Mouse (Mus musculus) forebrain, embryonic 14.5 days (tissue): ENCODE data around the gene Sgsh. TPM values are rescaled to one million over a fixed set of nuclear protein-coding genes. Genes with fewer than 3 reads are reported as not detected.

ENCODE experiments used
- ATAC-seq: fragments of 200-750 bp; cut with Nextera tagmentation; 2 replicates; pipeline ENCODE4 v1.8.0; 2017; ENCODE audit warnings: mild to moderate bottlenecking, moderate library complexity
- DNase-seq: peaks from one replicate; pipeline ENCODE4 v3.0.0-alpha.2; 2015; ENCODE audit warnings: low spot score
- H3K27ac ChIP-seq: fragments of 300-500 bp; sonication (generic); 2 replicates; pipeline ENCODE4 v1.5.1; 2014; ENCODE audit warnings: low read depth, mild to moderate bottlenecking, control low read depth, low read length, moderate library complexity
- H3K27me3 ChIP-seq: fragments of 300-500 bp; sonication (generic); replicated peaks from 2 replicates; pipeline ENCODE4 v1.6.1; 2014; ENCODE audit warnings: low read length, control low read depth, mixed read lengths; ENCODE audit not compliant: control insufficient read depth, insufficient read depth
- H3K36me3 ChIP-seq: fragments of 300-500 bp; sonication (generic); 2 replicates; pipeline ENCODE4 v1.6.1; 2014; ENCODE audit warnings: low read length, control low read depth; ENCODE audit not compliant: control insufficient read depth, insufficient read depth
- H3K4me1 ChIP-seq: fragments of 300-500 bp; sonication (generic); 2 replicates; pipeline ENCODE4 v1.6.1; 2014; ENCODE audit warnings: antibody characterized with exemption, low read length, control low read depth; ENCODE audit not compliant: control insufficient read depth, insufficient read depth
- H3K4me2 ChIP-seq: fragments of 300-500 bp; sonication (generic); 2 replicates; pipeline ENCODE4 v1.6.1; 2014; ENCODE audit warnings: mild to moderate bottlenecking, control low read depth, low read length
- H3K4me3 ChIP-seq: fragments of 300-500 bp; sonication (generic); 2 replicates; pipeline ENCODE4 v1.5.1; 2014; ENCODE audit warnings: low read depth, low read length, control low read depth
- H3K9ac ChIP-seq: fragments of 300-500 bp; sonication (generic); 2 replicates; pipeline ENCODE4 v1.6.1; 2014; ENCODE audit warnings: mild to moderate bottlenecking, low read length, control low read depth, moderate library complexity
- H3K9me3 ChIP-seq: fragments of 300-500 bp; sonication (generic); replicated peaks from 2 replicates; pipeline ENCODE4 v1.6.1; 2016; ENCODE audit warnings: low read length, control low read depth, mixed read lengths; ENCODE audit not compliant: control insufficient read depth
- WGBS: fragments of 180-500 bp; shearing (Covaris S2); extraction: QIAGEN DNeasy Blood & Tissue Kit; methylation state at CpG from one replicate; pipeline ENCODE4 v1.1.7; 2014; 5-methylcytosine and 5-hydroxymethylcytosine counted together
- polyA plus RNA-seq: library from polyadenylated mRNA; unstranded; fragments of >200 nt; fragmentation: Nextera tagmentation; extraction: Ambion mirVana; gene quantifications from 2 replicates; pipeline ENCODE4 v1.2.1, GENCODE M21; 2014

The Sgsh gene
- 2.7 TPM in 2 replicates for polyA plus RNA-seq

DNA sequence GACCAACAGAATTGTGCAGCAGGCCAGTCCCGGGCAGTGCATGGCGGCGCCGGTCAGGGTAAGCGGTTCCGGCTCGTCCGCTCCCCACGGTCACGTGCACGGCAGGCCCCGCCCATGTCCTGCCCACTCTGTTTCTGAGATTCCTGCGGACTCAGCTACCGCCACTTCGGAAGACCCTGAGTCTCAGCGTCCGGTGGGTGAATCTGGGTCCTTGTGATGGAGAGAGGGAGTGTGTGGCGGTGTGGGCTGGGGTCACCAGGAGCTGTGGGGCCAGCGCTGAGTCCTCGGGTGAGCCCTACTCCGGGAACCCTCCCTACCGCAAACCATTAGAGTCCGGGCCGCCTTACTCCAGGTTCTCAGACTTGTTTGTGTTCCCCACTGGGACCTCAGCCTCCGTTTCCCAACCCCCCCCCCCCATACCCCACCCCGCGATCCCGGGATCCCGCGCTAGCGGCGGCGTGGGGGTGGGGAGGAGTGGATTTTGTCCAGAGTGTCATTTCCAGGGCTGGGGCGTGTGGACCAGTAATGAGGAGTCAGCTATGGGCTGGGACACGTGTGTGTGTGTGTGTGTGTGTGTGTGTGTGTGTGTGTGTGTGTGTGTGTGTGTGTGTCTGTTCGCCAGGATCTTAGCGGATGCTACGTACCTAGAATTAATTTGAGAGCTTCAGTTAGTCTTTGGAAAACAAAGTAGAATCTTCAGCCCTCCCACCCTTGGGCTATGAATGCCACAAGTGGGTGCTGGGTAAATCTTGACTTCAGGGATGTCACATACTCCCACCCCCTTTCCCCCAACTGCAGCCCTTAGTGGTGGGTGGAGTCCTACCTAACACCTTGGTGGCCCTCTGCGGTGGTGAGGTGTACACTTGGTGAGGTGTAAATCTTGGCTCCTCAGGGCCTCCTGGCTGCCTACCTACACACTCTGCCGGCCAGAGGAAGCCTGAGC, at the start of gene Sgsh, which contains the start of gene Slc26a11:
TSS of gene Sgsh (minus strand) at position 94 of the 943 bp plus-strand sequence.
TSS of gene Slc26a11 (plus strand) at position 115 of the 943 bp plus-strand sequence.
- H3K27ac ChIP-seq: no peak within 1 kb of the TSS
- no peaks in the 10 kb centered on the region for H3K9me3 ChIP-seq
- H3K4me2 ChIP-seq: peak within 1 kb of the TSS; percentile 98
- ATAC-seq: peak; percentile 94
- WGBS: 1% methylated on average over 37 of the region's 40 CpGs
- peak; percentile 76 for DNase-seq
- peak within 1 kb of the TSS; percentile 58 for H3K4me3 ChIP-seq
- peaks cover 6% of the 10 kb centered on the region; the same call in 1 of the 2 replicates for H3K4me1 ChIP-seq
- H3K36me3 ChIP-seq: no peaks in the 10 kb centered on the region
- H3K9ac ChIP-seq: peak within 1 kb of the TSS; percentile 72
- no peaks in the 10 kb centered on the region for H3K27me3 ChIP-seq

GRCm38 (mm10) chr11:119404627-119405026, 49.3 kb upstream of the Sgsh start:
- no peaks in the 10 kb centered on the region for H3K4me1 ChIP-seq
- no peak for ATAC-seq
- DNase-seq: no peak
- H3K36me3 ChIP-seq: no peaks in the 10 kb centered on the region
- H3K4me2 ChIP-seq: no peak overlapping the region
- H3K9me3 ChIP-seq: no peaks in the 10 kb centered on the region
- H3K4me3 ChIP-seq: no peak overlapping the region
- 50% methylated on average over 5 of the region's 5 CpGs for WGBS
- no peaks in the 10 kb centered on the region for H3K27me3 ChIP-seq
- H3K9ac ChIP-seq: no peak overlapping the region
- no peak overlapping the region for H3K27ac ChIP-seq

- Histone ChIP-seq H3K36me3 (no peaks in the 10 kb centered on the region), H3K4me2 (no peak overlapping the region), H3K27me3 (no peaks in the 10 kb centered on the region), H3K4me1 (no peaks in the 10 kb centered on the region), H3K27ac (no peak overlapping the region), H3K9me3 (no peaks in the 10 kb centered on the region), H3K4me3 (no peak overlapping the region), H3K9ac (no peak overlapping the region)
- no peak for DNase-seq
- 55% methylated on average over 11 of the region's 11 CpGs for WGBS
- no peak for ATAC-seq
Observed at GRCm38 (mm10) chr11:119402501-119403160, 47.3 kb upstream of the Sgsh start.

GRCm38 (mm10) chr11:119396461-119396860, 41.1 kb upstream of the Sgsh start:
- H3K27ac ChIP-seq: no peak overlapping the region
- no peak for ATAC-seq
- H3K9ac ChIP-seq: no peak overlapping the region
- H3K36me3 ChIP-seq: no peaks in the 10 kb centered on the region
- H3K27me3 ChIP-seq: peaks cover 46% of the 10 kb centered on the region
- WGBS: 44% methylated on average over 7 of the region's 7 CpGs
- H3K9me3 ChIP-seq: no peaks in the 10 kb centered on the region
- DNase-seq: no peak
- no peak overlapping the region for H3K4me3 ChIP-seq
- H3K4me1 ChIP-seq: no peaks in the 10 kb centered on the region
- no peak overlapping the region for H3K4me2 ChIP-seq

DNA sequence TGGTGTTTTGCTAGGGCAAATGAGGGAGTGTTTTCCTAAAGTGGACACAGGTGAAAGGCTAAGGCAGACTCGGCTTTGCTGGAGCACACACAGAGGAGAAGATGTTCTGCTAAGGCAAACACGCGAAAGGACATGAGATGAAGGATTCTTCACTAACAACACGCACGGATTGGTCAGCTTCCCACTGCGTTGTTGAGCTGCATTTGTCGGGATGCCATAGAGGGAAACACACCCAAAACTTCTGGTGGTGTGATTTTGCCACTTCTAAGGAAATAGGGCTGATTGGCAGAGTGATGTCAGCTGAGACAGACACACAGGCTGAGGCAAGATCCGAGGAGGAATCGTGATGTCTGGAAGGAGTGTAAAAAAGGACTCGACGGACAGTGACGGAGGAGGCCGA, 40.6 kb upstream of the Sgsh start:
- Histone ChIP-seq H3K27me3 (peaks cover 51% of the 10 kb centered on the region), H3K36me3 (no peaks in the 10 kb centered on the region), H3K4me1 (no peaks in the 10 kb centered on the region), H3K4me2 (no peak overlapping the region), H3K4me3 (no peak overlapping the region), H3K9ac (no peak overlapping the region), H3K27ac (no peak overlapping the region), H3K9me3 (no peaks in the 10 kb centered on the region)
- ATAC-seq (no peak), DNase-seq (no peak)
- WGBS: 19% methylated on average over 13 of the region's 13 CpGs

DNA sequence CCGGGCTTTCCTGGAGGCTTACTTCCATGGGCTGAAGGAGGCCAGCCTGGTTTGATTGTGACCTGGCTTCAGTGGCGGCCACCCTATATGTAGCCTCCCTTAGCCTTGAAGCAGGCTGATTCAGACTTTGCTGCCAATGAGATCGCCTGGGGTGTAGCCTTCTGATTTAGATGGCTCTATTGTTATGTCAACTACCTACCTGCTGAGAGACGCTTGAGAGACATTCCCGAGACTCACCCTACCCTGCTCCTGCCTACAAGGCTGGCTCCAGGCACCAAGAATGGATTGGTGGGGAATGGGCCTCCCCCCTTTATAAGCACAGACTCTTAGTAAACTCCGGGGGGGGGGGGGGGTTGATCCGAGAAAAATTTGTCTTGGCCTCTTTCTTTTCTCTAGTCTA, 40.1 kb upstream of the Sgsh start:
- Histone ChIP-seq H3K4me1 (no peaks in the 10 kb centered on the region; the same call in 1 of the 2 replicates), H3K9me3 (no peaks in the 10 kb centered on the region), H3K9ac (no peak overlapping the region), H3K27me3 (peaks cover 56% of the 10 kb centered on the region), H3K4me3 (no peak overlapping the region), H3K4me2 (no peak overlapping the region), H3K36me3 (no peaks in the 10 kb centered on the region), H3K27ac (no peak overlapping the region)
- DNase-seq (no peak), ATAC-seq (no peak)
- WGBS: 9% methylated on average over 7 of the region's 7 CpGs

DNA sequence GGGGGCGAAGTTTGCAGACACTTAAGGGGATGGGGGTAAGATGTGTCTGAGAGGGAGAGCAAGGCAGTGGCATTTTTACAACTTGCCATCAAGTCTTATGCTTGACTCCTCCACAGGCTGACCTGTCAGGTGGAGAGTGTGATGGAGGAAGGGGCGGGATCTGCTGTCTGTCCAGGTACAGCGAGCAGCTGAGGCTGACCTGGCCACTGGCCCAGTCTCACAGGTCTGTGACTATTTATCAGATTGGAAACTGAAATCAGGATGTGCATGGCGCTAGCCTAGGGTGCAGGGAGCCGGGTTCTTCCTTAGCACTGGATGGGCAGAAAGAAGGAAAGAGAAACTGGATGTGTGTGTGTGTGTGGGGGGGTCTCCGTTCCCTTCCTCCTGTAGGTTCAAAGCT, 38.9 kb upstream of the Sgsh start:
- Histone ChIP-seq H3K27me3 (peaks cover 67% of the 10 kb centered on the region), H3K36me3 (no peaks in the 10 kb centered on the region), H3K4me1 (no peaks in the 10 kb centered on the region; the same call in 1 of the 2 replicates), H3K9me3 (no peaks in the 10 kb centered on the region), H3K27ac (no peak overlapping the region), H3K9ac (no peak overlapping the region), H3K4me2 (no peak overlapping the region), H3K4me3 (no peak overlapping the region)
- ATAC-seq: no peak
- WGBS: 43% methylated on average over 6 of the region's 6 CpGs
- DNase-seq: no peak

GRCm38 (mm10) chr11:119393483-119393804, 38.1 kb upstream of the Sgsh start:
- Histone ChIP-seq H3K27me3 (peaks cover 67% of the 10 kb centered on the region), H3K9me3 (no peaks in the 10 kb centered on the region), H3K4me2 (peak overlapping the region; percentile 67), H3K9ac (no peak overlapping the region; the same call in 1 of the 2 replicates), H3K4me1 (no peaks in the 10 kb centered on the region; the same call in 1 of the 2 replicates), H3K36me3 (no peaks in the 10 kb centered on the region), H3K4me3 (peak overlapping the region; percentile 41), H3K27ac (no peak overlapping the region)
- WGBS: 24% methylated on average over 7 of the region's 7 CpGs
- ATAC-seq (no peak), DNase-seq (no peak)
